Mouse (Mus musculus) heart, adult 9 months (tissue): ENCODE results near the gene Ggcx.

ENCODE experiments used
- DNase-seq, 2 experiments: peaks; one replicate each; pipeline ENCODE4 v3.0.0; 2022; ENCODE audit warnings: low spot score in 2 of 2

Ggcx gene

DNA sequence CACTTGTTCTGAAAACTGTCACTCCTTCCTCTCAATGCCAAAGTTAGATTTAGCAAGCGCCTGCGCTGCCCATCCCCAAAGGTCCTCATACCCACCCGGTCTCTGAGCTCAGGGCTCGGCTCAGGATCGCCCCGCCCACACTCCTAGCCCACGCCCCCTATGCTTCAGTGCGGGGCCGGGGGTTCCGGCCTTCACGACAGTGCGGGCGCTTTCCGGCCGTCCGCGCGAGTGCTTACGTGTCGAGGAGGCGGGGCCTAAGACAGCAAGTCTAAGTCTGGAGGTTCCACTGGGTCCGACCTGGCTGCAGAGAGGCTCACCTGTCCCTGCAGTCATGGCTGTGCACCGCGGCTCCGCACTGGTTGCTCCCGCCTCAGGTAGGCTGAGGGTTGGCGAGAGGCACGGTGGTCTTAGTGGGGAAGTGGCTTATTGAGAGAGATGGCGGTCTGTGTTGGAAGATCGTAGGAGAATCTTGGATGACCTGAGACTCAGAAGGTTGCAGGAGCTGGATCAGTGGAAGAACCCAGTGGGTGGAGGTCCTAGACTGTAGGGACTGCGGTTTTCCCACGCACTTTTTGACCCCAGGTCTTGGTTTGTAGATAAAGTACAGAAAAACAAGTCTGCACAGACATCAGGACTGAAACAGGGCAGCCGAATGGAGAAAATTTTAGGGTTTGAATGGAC lies at the start of gene Ggcx:
Gene Ggcx (plus strand): TSS at position 233 of the 681 bp plus-strand sequence.
- peak; percentile 95 to 97 for DNase-seq

DNA sequence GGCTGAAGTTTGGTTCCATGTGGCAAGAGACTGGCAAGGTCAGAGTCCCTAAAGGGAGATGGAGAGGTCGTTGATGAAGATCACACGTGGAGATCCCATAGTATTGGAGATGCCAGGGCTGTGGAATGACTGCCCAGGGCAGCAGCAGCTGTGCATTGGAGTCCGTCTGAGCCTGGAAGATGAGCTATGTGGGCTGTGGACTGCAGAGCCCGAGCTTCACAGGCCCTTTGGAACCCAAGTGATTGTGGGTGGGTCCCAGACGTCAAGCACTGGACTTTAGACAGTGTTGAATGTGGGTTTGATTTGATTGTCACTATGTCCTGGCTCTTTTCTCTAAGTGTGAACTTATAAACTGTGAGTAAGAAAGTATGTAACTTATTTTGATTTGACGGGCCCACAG lies 49.1 kb upstream of the Ggcx start:
- DNase-seq, result no peak

DNA sequence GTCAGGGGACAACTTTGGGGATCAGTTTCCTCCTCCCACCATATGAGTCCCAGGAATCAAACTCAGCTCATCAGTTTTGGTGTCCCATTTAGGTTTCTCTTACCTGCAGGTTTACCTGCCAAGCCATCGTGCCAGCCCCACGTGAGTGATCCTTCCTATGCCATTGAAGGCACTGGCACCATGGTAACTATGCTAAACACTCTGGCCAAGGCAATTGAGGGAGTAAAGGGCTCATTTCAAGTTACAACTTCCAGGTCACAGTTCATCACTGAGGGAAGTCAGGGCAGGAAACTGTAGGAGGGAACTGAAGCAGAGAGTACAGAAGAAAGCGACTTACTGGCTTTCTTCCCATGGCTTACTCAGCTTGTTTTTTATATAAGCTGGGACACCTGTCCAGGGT lies 47.8 kb upstream of the Ggcx start:
- DNase-seq, result no peak

DNA sequence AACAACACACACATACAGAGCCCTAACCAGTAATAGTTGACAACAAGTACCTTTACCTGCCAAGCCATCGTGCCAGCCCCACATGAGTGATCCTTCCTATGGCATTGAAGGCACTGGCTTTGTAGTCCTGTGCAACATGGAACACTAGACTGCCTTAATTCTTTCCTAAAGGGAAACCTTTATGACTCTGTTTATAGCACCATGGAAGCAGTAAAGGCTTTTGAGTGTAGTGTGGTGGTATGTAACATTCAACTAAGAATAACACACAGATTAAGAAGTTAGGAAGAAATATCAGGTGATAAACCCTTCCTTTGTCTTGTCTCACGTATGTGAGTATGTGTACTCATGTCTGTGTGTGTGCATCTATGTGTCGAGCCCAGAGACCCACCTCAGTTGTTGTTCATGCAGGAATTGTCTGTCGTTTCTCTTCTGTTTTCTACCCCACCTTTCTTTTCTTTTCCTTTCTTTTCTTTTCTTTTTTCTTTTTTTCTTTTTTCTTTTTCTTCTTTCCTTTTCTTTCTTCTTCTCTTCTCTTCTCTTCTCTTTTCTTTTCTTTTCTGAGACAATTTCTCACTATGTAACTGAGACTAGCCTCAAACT lies 47.2 kb upstream of the Ggcx start, which contains the start of gene Rnf181:
Gene Rnf181 (minus strand): TSS at position 113 of the 600 bp plus-strand sequence.
- DNase-seq, result no peak

DNA sequence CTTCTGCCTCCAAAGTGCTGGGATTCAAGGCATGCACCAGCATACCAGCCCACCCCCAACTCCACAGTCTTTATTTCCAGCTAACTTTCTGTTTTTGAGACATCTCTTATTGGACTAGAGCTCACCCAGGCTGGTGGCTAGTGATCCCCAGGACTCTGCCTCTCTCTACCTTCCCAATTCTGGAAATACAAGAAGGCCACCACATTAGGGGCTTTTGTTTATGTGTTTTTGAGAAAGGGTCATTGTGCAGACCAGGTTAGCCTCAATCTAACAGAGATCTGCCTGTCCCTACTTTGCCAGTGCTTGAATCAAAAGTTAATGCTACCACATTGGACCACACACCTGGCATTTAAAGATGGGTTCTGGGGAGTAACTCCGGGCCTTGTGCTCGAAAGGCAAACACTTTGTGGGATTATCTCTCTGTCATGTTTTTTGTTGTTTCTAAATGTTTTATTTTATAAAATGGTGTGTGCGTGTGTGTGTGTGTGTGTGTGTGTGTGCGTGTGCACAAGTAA lies 46.6 kb upstream of the Ggcx start:
- no peak for DNase-seq

DNA sequence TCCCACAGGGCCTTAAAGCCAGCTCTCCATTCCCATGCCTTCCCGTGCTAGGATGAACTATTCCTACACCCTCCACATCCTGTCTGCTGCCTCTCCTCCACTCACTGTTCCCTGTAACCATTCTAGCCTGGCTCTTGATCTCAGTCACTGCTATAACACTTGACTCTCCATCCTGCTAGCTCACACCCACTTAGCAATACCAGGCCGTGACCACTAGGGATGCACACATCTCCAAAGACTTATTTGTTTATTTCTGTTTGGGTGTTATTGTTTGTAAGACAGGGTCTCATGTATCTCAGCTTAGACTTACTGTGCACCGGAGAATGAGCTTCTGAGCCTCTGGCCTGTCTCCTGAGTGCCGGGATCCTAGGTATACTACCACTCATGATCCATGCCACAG lies 44.6 kb upstream of the Ggcx start:
- no peak for DNase-seq

DNA sequence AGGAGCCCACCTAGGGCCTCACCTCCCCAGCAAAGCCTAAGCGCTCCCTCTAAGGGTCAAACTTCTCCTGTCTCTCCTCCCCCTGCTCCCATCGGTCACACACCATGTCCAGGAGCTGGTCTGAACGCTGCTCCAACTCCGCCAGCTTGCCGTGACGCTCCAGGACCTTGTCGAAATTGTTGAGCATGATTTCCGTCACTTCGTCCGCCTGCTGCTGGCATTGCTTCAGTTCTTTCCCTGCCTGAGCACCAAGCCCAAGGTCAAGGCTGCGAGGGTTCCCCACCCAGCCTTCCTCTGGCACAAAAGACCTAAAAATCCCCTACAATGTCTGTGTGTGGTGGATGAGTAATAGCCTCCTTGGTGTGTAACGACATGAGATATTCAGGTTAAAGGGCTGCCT lies 44.0 kb upstream of the Ggcx start:
- no peak for DNase-seq

DNA sequence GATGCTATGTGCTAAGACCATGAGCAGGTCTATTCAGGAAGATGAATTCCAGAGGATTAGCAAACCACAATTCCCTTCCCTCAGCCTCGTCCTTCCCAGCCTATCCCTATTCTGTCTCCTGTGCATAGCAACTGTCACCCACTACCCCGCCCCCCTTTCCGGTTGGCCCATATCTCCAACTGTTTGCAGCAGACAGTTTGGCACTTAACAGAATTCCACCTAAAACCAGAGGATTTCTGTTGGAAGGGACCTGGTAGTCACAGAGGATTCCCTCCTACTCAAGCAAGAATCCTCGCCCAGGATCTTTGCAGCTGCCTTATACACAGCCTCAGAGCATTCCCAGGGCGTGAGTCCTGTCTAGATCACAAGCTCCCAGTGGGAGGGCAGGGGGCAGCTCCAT lies 43.0 kb upstream of the Ggcx start:
- no peak for DNase-seq

DNA sequence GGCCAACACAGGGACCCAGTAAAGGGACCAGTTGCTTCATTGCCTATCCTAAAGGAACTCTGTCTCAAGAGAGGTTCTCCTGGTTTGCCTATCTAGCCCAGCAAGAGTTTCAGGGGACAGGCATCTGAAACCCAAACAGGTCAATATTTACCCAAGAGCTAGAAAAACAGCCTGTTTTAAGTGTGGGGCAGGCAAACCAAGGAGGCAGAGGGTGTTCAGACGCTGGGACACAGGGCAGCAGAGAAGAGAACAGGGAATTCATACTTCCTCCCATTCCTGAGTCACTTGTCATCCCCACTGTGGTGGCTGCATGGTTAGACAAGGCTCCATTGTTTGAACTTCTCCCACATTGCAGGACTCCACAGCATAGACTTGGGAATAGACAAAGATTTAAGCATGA lies 42.5 kb upstream of the Ggcx start:
- no peak for DNase-seq

DNA sequence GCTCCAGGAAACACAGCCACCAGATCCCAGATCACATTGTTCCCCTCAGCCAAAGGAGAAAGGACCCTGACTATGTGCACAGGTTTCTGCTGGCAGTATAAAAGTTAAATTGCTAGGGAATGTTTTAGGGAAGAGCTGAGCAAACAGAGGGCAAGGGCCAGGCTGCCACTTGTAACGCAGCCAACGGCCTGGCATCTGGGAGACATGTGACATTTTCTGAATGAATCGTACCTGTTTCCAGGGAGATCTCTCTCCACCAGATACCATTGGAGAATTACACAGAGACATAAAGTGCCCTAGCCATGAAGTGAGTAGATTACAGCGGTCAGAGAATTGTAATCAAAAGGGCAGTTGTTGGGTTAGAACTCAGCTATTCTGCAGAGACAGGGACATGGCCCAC lies 40.9 kb upstream of the Ggcx start:
- DNase-seq, result no peak

DNA sequence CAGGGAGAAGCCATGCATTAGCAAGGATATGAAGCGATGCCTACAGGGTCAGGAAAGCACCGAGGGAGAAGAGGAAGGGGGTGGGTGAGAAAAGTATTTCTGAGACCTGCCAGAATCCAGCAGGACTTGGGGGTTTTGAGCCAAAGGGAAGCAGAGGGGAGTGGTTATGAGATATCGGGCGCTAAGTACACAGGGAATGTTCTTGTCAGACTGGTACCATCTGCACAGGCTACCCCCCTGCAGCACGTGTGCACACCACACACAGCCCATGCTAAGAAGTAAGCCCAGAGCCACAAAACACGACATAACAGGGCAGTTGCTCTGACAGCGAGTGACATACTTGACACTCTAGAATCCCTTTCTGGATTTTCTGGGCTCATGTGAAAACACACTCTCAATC lies 39.9 kb upstream of the Ggcx start:
- no peak for DNase-seq

DNA sequence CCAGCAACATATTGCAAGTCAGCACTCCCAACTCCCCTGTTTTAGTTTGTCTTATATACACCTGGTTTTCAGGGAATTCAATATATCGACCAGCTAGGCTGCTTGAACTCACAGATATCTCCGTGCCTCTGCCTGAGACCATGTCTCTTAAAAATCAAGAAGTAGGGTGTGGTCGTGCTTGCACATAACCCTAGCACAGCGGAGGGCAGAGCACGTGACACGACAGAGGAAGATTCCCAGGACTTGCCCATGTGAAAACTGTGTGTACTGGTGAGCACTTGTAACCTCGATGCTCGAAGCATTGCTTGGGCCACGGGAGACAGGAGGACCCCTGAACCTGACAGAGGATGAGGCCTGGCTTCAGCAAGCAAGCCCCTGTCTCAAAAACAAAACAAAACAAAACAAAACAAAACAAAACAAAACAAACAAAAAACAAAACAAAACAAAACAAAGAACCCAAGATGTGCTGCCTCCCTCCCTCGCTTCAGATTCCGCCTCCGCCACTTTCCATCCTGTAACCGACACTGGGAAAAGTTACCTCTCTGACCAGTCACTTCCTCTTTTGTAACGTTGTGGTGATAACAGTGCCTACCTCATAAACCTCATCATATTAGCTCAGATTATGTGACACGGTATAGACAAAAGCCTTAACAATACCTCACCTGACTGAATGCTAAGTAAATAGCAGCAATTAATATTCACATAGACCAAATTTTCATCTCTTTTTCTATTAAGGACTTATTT lies 39.1 kb upstream of the Ggcx start:
- no peak for DNase-seq

DNA sequence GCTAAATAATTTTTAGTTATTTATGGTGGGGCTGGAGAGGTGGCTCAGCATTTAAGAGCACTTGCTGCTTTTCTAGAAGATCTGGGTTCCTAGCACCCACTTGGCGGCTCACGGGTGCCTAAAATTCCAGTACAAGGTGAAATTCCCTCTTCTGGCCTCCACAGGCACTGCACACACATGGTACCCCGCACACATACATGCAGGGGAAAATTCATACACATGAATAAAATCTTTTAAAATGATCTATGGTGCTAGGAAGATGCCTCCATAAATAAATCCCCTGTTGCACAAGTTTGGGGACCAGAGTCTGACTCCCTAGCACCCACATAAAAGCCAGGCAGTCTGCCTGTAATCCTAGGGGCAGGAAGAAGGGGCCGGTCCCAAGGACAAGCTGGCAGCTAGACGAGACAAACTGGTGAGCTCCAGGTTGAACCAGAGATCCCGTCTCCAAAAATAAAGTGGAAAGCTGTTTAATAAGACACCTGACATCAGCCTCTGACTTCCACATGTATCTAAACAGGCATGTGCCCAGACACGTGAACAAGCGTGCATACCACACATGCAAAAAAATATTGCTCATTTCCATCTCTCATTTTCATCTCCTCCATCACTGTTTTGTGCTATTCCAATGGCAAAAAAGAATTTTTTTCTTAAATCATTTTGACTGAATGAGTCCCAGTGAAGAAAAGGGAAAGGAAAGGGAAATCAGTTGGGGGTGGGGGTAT lies 35.4 kb upstream of the Ggcx start:
- no peak for DNase-seq

DNA sequence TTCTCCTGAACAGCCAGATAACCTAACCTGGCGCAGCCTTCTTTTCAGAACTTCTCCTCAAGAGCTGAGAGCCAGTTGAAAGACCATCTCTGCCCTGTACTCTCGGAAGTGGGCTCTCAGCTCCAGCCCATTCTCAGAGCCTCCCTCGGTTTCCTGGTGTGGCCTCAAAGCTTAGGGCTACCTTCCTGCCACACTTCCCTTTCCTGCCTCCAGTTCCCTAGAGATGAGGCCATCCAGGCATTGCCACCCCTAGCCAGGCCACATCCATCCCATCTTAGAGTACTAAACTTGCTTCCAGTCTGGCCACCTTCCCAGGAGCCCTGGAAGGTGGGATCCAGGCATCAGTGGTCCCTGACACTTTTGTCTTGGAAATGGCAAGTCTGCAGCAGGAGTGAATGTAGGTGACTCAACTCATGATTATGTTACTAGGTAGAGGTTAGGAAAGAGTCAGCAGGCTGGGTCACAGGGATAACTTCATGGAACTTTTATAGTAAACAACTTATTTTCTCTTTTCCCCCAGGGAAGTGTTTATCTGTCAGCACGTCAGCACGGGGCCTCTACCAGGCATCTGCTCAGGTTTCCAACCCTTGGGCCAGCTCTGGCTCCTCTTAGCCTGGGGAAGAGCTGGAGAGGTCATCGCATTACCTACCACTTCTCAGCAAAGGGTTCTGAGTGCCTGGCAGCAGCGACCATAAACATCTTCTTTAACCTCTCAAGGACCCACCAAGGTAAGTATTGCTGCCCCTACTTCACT lies 34.6 kb upstream of the Ggcx start:
- DNase-seq, result peak in 1 of 2 experiments; percentile 42

DNA sequence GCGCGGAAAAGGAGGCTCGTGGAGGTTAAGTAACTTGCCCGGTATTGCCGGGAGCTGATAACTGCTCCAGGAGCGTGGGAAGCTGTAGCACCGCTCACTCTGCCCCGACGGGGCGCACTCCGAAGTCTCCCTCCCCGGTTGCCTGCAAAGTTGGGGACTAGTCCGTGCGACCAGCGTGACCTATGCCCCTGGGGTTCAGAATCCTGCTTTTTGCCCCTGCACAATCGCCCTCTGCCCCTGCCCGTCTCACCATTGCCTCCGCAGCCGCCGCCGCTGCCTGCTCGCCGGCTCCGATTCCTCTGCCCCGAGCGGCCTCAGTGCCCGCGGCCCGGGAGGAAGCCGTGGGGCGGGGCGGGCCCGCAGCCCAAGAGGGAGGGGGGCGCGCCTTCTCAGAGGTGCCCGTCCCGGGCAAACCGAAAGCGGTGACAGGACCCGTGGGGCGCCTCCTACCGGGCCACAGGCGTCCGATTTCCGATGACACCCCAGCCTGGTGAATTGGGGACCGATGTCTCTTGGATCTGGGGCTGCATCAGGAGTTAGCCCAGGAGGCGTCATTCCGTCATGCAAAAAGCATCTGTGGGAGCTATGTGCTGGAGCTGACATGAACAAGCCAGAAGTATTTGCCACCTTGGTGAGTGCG lies 33.9 kb upstream of the Ggcx start, which contains the start of gene Vamp5:
Gene Vamp5 (minus strand): TSS at position 338 of the 640 bp plus-strand sequence.
- DNase-seq, result peak; percentile 88 to 89

DNA sequence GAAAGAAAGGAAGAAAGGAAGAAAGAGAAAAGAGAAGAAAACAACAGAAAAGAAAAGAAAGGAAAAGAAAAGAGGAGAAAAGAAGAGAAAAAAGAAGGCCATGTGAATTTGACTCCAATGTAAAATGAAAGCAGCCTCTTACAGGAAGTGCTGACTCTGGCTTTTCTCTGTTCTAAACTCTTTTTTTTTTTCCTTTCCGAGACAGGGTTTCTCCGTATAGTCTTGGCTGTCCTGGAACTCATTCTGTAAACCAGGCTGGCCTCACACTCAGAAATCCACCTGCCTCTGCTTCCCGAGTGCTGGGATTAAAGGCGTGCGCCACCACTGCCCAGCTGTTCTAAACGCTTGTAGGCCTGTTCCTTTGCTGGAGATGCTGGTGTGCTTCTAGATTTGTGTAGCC lies 31.6 kb upstream of the Ggcx start:
- DNase-seq, result no peak

DNA sequence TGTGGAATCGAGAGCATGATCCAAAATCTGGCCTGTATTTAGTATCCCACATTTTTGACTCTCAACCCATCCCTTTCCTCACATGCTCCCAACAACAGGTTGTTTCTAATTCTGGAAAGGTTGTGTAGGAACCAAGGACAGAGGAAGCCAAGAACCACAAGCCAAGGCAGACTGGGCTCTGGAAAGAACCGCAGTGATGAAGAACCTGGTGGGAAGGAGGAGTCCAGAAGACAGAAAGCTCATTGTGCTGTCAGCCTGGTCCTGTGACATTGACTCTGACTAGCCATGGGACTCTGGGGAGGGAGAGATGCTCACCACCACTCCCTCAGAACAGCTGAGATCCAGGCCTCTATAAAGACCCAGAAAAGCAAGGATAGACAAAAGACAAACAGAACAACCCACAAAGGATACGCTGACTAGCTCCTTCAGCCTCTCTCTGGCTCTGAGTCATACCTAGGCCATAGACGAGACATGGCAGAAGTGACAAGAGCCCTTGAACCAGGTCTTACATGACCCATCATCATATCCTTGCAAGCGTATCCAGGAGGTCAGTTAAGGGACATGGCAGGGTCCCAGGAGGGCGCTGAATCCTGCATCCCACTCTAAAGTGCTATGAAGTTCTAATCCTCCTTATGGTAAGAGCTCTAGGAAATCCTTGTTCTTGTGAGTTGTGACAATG lies 30.8 kb upstream of the Ggcx start:
- no peak for DNase-seq

DNA sequence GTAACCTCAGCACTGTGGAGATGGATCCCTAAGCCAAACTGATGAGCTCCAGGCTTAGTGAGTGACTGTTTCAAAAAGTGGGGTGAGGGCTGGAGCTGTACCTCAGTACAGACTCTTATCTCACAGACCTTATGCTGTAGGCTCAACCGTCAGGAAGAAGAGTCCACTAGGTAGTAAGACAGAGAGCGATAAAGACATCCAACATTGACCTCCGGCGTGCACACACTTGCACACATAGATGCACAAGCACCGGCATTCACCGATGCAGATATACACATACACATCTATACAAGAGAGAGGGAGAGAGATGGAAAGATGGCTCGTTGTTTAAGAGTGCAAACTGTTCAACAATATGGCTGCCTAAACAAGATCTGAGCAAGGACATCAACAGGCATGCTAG lies 30.2 kb upstream of the Ggcx start:
- no peak for DNase-seq

DNA sequence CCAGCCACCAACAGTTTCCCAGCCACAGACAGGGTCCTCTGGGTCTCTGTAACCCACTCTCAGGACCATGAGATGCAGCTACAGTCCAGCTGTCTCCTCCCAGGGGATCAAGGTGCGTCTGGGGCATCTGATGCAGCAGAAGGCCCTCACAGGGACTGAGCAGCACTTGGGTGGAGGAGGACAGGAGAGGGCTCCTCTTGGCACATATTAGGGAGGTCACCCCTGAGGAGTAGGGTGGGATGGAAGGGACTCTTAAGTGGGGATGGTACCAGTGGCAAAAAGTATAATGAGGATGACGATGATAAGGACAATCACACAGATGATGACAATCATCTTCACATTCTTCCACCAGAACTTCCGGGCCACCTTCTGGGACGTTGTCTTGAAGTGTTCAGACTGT lies 28.9 kb upstream of the Ggcx start:
- DNase-seq, result no peak

DNA sequence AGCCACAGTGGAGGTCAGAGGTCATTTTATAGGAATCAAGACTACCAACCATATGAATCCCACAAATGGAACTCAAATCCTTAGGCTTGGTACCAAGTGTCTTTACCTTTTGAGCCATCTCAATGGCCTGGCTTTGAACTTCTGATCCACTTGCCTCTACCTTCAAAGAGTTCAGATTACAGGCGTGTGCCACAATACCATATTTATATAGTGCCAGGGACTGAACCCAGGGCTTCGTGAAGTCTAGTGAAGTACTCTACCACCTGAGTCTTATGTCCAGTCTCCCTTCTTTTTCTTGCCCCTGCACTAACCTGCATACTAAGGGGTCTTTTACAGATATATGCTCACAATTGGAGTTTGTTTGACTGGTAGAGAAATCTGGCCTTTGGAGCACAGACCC lies 27.5 kb upstream of the Ggcx start:
- DNase-seq, result no peak
